Mouse (Mus musculus) layer of hippocampus, adult 11-12 months (tissue): ENCODE measurements around the gene Catsper1.

Source experiments
- DNase-seq: peaks from one replicate; pipeline ENCODE4 v3.0.0; 2022; ENCODE audit warnings: low spot score

The Catsper1 gene

DNA sequence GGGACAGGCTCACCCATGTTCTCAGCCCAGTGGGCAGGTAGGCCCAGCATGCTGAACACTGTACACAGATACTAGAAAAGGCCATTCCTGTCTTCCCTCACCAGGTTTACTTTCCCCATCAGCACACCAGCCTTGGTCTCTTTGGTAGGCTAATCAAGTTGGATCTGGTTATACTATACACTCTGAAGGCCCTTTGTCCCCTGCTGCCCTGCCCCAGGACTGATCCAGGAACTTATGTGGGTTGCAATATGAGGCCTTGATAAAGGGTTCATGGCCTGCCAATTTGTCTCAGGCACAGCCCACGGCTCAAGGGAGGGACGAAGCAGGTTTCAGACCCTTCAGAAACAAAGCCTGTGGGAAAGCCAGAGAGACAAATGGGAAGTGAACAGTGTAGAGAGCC is 18.1 kb downstream of the Catsper1 start:
- no peak for DNase-seq

DNA sequence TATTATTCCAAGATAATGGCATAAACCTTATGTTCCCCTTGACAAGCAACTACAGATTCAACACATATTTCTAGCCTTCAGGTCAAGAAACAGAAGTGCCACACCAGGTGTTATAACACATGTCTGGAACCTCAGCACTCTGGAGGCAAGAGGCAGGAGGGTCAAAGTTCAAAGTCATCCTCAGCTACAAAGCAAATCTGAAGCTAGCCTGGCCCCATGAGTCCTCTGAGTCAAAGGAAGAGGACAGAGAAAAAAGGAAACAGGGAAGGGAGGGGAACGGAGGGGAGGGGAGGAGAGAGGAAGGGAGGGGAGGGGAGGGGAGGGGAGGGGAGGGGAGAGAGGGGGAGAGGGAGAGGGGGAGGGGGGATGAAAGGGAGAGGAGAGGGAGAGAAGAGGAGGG is 20.5 kb downstream of the Catsper1 start:
- no peak for DNase-seq

DNA sequence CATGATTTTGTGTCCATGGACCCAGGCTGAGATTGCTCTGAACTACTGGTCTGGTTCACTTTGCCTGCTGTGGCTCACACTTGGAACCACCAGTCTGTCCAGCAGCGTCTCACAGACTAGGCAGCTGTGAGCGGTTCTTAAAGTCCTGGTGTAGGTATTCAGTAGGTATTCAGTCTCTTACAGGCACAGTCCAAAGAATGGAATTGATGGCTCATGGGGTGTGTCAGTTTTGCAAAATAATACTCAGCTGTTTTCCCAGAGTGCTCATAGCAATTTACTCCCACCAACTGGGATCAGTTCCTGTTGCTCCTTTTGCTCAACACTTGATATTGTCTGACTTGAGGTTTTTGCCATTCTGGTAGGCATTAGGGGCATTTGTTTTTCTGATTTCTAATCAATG is 26.6 kb downstream of the Catsper1 start:
- no peak for DNase-seq

DNA sequence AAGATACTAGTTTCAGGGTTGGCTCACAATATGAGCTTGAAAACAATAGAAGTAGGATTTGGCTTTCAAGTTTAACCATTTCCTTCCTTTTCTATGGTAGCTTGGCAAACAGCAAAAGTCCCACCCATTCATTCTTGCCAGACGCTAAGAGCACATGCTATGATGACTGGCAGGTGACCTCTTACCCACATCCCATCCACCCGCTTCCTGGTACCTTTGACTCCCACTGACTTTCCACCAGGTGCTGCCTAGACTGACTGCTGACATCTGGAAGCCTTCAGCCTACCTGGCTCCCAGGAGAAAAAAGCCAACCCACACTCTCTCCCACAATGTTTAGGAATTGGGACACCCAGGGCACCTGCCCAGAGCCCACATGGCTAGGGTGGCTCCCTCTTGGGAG is 28.6 kb downstream of the Catsper1 start:
- DNase-seq: no peak

DNA sequence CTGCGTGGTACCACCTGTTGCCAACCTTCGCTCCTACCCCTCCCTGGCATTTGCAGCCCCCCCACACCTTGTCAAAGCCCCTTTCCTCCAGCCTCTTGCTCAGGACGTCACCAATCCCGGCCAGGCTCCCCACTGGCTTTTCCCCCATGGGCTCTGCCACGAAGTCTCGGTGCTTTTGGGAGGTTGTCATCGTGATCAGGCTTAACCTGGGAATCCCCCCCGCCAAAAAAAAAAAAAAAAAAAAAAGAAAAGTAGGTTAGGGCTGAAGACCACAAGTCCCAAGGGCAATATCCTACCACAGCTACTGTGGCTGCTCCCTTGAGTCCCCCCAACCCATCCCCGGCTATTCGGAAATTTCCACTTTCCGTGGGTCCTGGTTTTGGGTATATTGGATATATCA is 30.2 kb downstream of the Catsper1 start:
- DNase-seq: no peak

DNA sequence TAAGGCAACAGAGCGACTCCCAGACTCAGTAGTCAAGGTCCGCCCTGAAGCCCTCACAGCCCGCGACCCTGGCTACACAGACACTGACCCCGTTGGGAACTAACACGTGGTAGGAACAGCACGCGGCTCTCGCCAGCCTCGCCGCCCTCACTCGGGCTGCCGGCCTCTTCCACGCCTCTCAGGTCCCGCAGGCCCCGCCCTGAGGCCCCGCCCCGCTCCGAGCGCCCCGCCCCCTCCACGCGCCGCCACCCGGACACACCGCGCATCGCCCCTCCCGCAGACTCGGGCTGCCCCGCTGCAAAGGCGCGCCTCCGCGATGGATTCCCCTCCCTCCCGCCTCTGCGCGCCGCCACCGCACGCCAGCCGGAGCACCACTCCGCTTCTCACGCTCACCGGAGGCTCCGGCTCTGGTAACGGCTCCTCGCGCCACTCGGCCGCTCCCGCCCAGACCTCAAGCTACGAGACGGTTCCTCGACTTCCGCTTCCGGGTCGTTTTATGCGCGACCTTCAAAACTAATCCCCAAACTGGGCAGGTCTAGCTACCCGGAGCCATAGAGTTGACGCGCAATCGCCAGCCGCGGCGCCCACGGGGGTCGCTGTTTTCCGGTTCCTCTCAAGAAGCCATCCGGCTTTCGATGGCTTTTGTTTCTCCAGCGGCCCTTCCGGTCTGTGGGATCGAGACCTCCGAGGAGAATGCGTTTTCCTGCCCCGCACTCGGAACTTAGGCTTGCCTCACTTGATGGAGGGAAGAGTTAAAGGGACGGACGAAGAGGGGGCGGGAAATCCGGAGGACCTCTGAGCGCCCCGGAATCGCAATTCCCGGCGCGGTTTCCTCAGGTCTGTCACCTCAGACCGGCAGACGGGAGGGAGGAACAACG is 30.9 kb downstream of the Catsper1 start, which contains the start of gene Eif1ad:
Gene Eif1ad (plus strand): TSS at position 567 of the 878 bp plus-strand sequence.
- DNase-seq: peak; percentile 96

DNA sequence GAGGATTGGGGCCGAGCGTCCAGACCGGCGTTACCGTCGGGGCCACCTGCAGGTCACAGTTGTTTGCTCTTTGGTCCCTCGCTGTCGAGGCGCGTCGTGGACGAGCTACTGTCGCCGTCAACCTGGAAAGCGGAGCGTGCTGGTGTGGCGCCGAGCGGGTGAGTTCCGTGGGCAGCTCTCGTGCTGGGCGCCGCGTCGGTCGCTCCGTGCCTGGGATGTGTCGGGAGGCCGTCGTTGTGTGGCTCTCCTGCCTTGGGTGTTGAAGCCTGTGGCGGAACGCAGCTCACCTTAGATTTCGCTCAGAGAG is 31.5 kb downstream of the Catsper1 start, which contains the start of gene Banf1:
Gene Banf1 (minus strand): TSS at position 116 of the 307 bp plus-strand sequence.
- DNase-seq: no peak

DNA sequence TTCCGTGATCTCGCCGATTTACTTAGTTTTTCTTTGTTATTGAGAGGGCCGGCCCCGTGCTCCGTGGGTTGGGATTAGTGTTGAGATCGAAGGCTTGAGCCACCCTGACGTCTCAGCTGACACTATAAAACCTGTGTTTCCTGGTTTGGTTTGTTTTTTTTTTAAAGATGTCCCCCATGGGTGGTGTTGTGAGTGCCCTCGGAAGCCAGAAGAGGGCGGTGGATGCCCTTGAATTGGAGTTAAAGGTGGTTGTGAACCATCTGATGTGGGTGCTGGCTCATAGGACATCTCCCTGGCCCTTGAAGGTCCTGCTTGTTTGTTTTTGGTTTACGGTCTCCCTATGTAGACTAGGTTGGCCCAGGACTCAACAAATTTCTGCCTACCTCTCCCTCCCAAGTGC is 31.9 kb downstream of the Catsper1 start:
- no peak for DNase-seq

DNA sequence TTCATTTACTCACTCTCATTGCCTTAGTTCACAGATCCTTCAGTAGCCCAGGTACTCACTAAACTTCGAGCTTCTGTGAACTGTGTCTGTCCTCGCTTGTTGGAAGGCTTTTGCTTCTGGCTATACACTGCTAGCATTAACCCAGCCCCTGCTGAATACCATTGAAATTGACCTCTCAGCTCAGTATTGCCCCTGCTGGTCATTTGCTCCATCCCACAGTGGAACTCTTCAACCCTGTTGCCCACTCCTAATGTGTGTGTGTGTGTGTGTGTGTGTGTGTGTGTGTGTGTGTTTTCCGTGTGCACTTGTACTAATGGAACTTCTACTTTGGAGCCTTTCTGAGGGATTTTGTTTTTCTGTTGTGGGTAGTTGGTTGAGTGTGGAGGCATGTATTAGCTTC is 35.4 kb downstream of the Catsper1 start:
- DNase-seq: no peak

DNA sequence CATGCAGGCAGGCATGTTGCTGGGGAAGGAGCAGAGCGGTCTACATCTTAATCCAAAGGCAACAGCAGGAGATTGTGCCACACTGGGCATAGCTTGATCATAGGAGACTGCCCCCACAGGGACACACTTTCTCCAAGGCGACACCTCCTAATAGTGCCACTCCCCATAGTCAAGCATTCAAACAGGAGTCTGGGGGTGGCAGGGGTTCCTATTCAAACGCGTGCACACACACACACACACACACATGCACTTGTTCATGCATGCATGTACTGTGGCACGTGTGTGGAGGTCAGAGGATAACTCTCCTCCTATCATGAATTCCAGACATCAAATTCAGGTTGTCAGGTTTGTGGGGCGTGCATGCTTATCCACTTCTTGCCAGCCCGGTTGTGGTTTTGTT is 37.2 kb downstream of the Catsper1 start:
- no peak for DNase-seq

DNA sequence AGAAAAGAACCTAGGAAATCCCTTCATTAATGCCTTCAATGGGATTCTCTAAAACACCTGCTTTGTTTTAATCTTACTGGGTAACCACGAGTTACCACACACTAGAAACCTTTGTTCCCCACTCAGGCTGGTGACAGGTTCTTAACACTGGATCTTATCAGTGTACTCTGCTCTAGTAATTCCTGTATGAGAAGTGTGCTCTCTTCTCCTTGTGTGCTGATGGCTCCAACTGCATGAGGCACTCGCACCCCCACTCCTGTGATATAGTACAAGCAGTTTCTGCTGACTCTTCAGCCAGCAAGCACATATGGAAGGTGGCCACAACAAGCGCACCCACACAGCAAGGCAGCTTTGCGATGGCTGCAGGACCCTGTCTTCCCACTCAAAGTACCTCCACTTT is 38.6 kb downstream of the Catsper1 start:
- no peak for DNase-seq

DNA sequence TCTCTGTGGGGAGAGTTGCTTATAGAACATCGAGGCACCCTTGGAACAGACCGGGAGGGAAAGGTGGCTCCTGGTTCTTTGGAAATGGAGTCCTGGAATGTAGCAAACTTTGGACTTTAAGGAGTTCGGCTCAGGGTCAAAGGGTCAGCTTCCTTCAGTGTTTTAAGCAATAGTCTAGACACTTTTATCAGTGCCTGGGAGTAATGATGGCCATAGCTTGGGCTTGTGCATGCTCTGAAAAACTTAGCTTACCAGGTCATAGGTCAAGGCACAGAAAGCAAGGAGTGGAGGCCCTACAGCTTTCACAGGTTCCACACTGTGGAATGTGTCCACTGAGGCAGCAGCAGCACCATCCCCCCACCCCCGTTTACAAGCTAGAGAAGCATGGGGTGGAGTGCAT is 39.2 kb downstream of the Catsper1 start:
- no peak for DNase-seq

DNA sequence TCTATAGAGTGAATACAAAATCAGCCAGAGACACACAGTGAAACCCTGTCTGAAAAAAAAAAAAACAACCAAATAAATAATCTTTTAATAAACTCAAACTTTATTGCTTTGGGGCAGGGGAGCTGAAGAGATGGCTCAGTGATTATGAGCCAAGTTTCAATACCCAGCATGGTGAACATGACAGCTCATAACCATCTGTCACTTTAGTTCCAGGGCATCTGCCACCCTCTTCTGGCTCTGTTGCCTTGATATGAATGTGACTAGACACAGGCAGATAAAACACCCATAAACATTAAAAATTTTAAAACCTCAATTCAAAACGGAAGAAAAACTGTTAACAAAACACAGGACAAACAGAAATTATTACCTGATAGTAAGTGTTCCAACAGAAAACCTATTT is 41.9 kb downstream of the Catsper1 start:
- peak; percentile 66 for DNase-seq

DNA sequence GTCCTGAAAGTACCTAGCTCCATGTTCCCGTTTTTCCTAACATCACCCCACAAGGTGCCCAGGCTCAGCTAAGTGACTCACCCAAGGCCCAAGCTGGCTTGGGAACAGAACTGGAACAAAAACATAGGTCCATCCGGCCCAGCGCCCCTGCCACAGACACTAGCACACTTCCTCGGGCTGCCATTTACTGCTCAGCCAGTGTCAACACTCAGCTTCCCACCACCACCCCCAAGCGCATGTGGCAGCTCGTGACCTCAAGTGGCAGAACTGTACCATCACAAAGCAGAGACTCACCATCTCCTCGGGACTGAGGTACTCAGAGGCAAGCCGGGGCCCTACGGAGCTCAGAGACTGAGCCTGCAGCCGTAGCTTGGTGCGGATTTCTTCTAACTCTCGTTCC is 47.8 kb downstream of the Catsper1 start:
- DNase-seq: no peak

DNA sequence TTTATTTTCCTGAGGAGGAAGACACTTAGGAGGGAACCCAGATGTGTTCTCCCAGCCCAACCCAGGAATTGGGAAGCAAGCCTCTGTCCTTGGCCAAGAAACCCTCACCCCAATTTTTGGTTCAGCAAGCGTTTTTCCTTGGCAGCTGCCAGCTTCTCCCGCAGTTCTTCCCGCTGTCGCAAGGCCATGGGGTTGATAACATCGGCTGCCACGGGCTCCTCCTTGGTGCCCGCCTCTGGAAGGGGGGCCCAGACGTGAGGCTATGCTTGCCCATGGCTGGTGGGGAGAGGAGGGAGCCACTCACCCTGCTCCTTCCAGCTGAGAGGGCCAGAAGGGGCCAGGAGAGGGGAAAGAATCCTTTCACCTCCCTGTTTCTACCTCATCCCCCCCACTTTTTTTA is 49.2 kb downstream of the Catsper1 start:
- no peak for DNase-seq

DNA sequence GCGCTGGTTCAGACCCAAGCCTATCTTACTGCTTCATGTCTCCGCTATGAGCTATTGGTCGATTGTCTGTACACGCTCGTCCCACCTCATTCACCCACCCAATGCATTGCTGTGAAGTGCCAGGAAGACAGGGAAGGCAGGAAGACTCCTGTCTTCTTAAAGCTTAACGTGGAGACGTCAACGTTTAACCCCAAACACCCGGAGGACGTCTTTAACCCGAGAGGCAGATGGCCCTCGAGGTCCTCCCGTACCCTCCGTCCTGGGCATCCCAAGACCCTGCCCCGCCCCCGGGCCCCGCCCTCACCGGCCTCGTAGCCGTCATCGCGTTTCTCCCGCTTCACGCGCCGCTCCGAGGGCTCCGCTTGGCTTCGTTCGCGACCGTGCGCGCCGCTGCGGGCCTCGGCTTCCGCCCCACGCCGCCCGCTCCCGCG is 52.5 kb downstream of the Catsper1 start:
- DNase-seq: no peak

DNA sequence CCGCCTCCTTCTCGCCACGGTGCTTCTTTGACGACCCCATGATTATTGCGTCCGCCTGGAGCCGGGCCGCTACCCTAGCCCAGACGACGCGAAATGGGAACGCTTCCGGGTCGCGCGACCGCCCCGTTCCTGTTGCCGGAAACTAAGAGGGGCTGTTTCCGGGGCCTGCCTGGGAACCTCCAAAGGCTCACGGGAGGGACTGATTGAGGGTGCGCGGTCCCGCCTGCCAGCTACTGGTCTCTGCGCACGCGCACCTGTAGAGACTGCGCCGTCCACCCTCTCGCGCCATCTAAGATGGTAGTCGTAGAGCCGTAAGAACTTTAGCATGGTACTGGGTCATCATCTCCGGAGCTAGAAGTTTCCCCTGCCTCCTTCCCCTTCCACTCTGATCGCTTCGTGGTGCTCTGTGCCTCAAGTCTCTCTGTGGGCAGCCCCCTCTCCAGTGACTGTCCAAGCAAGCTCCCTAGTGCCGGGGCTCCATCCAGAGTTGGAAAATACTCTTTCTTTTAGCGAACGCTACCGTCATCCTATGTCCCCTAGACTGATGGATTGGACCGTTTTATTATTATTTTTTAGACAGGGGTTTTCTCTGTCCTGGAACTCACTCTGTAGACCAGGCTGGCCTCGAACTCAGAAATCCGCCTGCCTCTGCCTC is 53.2 kb downstream of the Catsper1 start, which contains the start of gene Sart1:
Gene Sart1 (minus strand): TSS at position 116 of the 655 bp plus-strand sequence.
- DNase-seq: peak; percentile 96

DNA sequence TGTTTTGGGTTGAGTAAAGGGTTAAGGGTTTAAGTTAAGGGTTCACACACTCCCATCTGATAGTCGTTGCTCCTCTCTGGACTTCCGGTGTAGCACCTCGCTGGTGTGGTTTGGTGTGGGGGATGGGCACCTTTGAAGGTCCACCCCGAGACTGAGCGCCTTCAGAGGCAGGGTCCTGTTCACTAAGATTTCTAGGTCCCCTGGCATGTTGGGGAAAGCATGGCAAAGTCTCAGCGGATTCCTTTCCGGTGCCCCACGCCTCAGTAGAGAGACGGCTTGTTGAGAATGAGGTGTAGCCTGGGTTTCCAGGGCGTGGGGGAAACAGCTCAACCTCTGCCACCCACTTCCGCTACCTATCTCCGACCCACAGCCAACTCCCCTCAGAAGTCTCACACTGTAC is 54.1 kb downstream of the Catsper1 start:
- no peak for DNase-seq

DNA sequence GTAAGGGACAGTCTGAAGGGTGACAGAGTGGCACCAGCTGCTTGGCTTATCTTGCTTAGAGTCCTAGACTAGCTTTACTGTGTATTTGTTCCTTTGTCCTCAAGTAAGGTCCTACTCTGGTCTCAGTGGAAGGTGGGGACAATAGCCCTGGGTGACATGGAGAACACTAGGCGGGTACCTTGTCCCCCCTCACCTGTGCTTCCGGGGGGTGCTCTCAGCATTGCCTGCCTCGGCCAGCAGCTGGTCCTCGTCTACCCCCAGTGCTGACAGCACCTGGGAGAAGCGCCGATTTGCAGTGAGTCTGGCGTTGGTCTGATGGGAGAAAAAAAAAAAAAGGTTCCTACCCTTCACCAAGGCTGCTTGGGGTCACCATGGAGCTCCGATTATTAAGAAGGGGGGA is 54.9 kb downstream of the Catsper1 start:
- no peak for DNase-seq

DNA sequence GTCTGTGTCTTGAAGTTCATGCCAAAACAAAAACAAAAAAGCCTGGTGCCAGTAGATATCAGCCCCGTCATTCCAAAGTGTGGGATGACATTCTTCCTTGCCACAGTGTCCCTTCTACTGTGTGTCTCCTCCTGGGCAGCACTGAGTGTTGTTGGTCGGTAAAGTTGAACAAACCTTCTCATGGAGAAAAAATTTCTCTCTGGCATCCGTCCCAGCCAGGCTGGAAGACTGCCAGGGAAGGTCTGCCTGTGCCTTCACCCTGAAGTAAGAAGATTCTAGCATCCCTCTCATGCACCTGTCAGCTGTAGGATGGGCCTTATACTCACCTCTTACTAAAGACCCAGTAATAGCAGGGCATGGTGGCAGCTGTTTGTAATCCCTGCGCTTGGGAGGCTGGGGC is 57.4 kb downstream of the Catsper1 start:
- no peak for DNase-seq
